Mouse (Mus musculus) liver, postnatal 0 days (tissue): ENCODE measurements around the gene Pdlim7. TPM values are rescaled to one million over a fixed set of nuclear protein-coding genes. Genes with fewer than 3 reads are reported as not detected.

ENCODE experiments used
- ATAC-seq: fragments of 200-750 bp; cut with Nextera tagmentation; 2 replicates; pipeline ENCODE4 v1.8.0; 2017; ENCODE audit warnings: mild to moderate bottlenecking, moderate library complexity
- DNase-seq: peaks from one replicate; pipeline ENCODE4 v3.0.0-alpha.2; 2016
- H3K27ac ChIP-seq: fragments of 300-500 bp; sonication (generic); 2 replicates; pipeline ENCODE4 v1.5.1; 2014; ENCODE audit warnings: antibody characterized with exemption, moderate library complexity, mild to moderate bottlenecking, low read depth
- H3K27me3 ChIP-seq: fragments of 300-500 bp; sonication (generic); 2 replicates; pipeline ENCODE4 v1.6.1; 2014; ENCODE audit warnings: low read length, control low read depth, mixed read lengths; ENCODE audit not compliant: insufficient read depth
- H3K36me3 ChIP-seq: fragments of 300-500 bp; sonication (generic); replicated peaks from 2 replicates; pipeline ENCODE4 v1.6.1; 2014; ENCODE audit warnings: mild to moderate bottlenecking, control low read depth, low read length, moderate library complexity, mixed read lengths; ENCODE audit not compliant: insufficient read depth
- H3K4me1 ChIP-seq: fragments of 300-500 bp; sonication (generic); 2 replicates; pipeline ENCODE4 v1.6.1; 2014; ENCODE audit warnings: antibody characterized with exemption, mild to moderate bottlenecking, control low read depth; ENCODE audit not compliant: insufficient read depth
- H3K4me2 ChIP-seq: fragments of 300-500 bp; sonication (generic); 2 replicates; pipeline ENCODE4 v1.6.1; 2014; ENCODE audit warnings: low read depth, mild to moderate bottlenecking, low read length, moderate library complexity, mixed read lengths
- H3K4me3 ChIP-seq: fragments of 300-500 bp; sonication (generic); 2 replicates; pipeline ENCODE4 v1.5.1; 2014; ENCODE audit warnings: low read depth, low read length
- H3K9ac ChIP-seq: fragments of 300-500 bp; sonication (generic); replicated peaks from 2 replicates; pipeline ENCODE4 v1.6.1; 2014; ENCODE audit warnings: mild to moderate bottlenecking, moderate library complexity
- H3K9me3 ChIP-seq: fragments of 300-500 bp; sonication (generic); 2 replicates; pipeline ENCODE4 v1.6.1; 2016; ENCODE audit warnings: mild to moderate bottlenecking, control low read depth, low read length, mixed read lengths
- CTCF ChIP-seq: sonication (generic); IDR thresholded peaks from 2 replicates; pipeline ENCODE4 v1.5.1; 2016; ENCODE audit warnings: antibody characterized with exemption, low read depth
- EP300 ChIP-seq: IDR thresholded peaks from 2 replicates; pipeline ENCODE4 v1.6.1; 2016; ENCODE audit warnings: antibody characterized with exemption, low read depth, mild to moderate bottlenecking
- WGBS: fragments of 180-500 bp; shearing (Covaris S2); extraction: QIAGEN DNeasy Blood & Tissue Kit; methylation state at CpG from one replicate; pipeline ENCODE4 v1.1.7; 2014; ENCODE audit not compliant: insufficient replicate concordance; 5-methylcytosine and 5-hydroxymethylcytosine counted together
- polyA plus RNA-seq: library from polyadenylated mRNA; unstranded; fragments of >200 nt; fragmentation: Nextera tagmentation; extraction: Ambion mirVana; gene quantifications from 2 replicates; pipeline ENCODE4 v1.2.1, GENCODE M21; 2015

Pdlim7 gene
- polyA plus RNA-seq, 1 experiment from 2014 or later, result 17.0 TPM

- Histone ChIP-seq H3K27ac (no peak overlapping the region), H3K36me3 (peaks cover 63% of the 10 kb centered on the region), H3K4me1 (no peaks in the 10 kb centered on the region), H3K27me3 (no peaks in the 10 kb centered on the region), H3K4me2 (no peak overlapping the region), H3K4me3 (no peak overlapping the region), H3K9ac (no peak overlapping the region), H3K9me3 (no peaks in the 10 kb centered on the region)
- no peak for ATAC-seq
- TF ChIP-seq CTCF, result no peak
- TF ChIP-seq EP300, result no peak
- DNase-seq, result no peak
- WGBS, result 80% methylated on average over 8 of the region's 8 CpGs
Measured at GRCm38 (mm10) chr13:55543447-55543846, 30.0 kb upstream of the Pdlim7 start.

- Histone ChIP-seq H3K9ac (no peak overlapping the region), H3K27me3 (no peaks in the 10 kb centered on the region), H3K4me1 (no peaks in the 10 kb centered on the region), H3K9me3 (no peaks in the 10 kb centered on the region), H3K27ac (no peak overlapping the region), H3K36me3 (peaks cover 67% of the 10 kb centered on the region), H3K4me2 (no peak overlapping the region), H3K4me3 (no peak overlapping the region)
- DNase-seq (no peak), ATAC-seq (no peak)
- WGBS, result 95% methylated on average over 4 of the region's 4 CpGs
- TF ChIP-seq CTCF (no peak), EP300 (no peak)
Measured at GRCm38 (mm10) chr13:55542891-55543290, 29.4 kb upstream of the Pdlim7 start.

GRCm38 (mm10) chr13:55540933-55541332, 27.5 kb upstream of the Pdlim7 start:
- Histone ChIP-seq H3K27me3 (no peaks in the 10 kb centered on the region), H3K4me1 (peaks cover 5% of the 10 kb centered on the region; the same call in 1 of the 2 replicates), H3K36me3 (peaks cover 57% of the 10 kb centered on the region), H3K27ac (no peak overlapping the region), H3K4me3 (no peak overlapping the region), H3K9ac (no peak overlapping the region), H3K9me3 (no peaks in the 10 kb centered on the region), H3K4me2 (no peak overlapping the region)
- 81% methylated on average over 2 of the region's 2 CpGs for WGBS
- no peak for DNase-seq
- no peak for ATAC-seq
- TF ChIP-seq EP300, result no peak
- peak; percentile 26; the same call in 1 of the 2 replicates for TF ChIP-seq CTCF

- Histone ChIP-seq H3K27ac (peak within 1 kb of the TSS; percentile 44; the same call in 1 of the 2 replicates), H3K4me1 (peaks cover 15% of the 10 kb centered on the region), H3K4me2 (peak within 1 kb of the TSS; percentile 90), H3K4me3 (peak within 1 kb of the TSS; percentile 97), H3K27me3 (no peaks in the 10 kb centered on the region), H3K9ac (peak within 1 kb of the TSS; percentile 82), H3K9me3 (no peaks in the 10 kb centered on the region), H3K36me3 (peaks cover 50% of the 10 kb centered on the region)
- ATAC-seq (peak; percentile 99), DNase-seq (peak; percentile 98)
- TF ChIP-seq CTCF (peak; percentile 98), EP300 (peak; percentile 73)
- under 1% methylated on average over 70 of the region's 70 CpGs for WGBS
Measured at GRCm38 (mm10) chr13:55536194-55537175, 23.0 kb upstream of the Pdlim7 start, which contains the start of gene Ddx41. Ddx41 (minus strand) TSS chr13:55536658.

GRCm38 (mm10) chr13:55535796-55536193, 22.3 kb upstream of the Pdlim7 start:
- H3K27me3 ChIP-seq, result no peaks in the 10 kb centered on the region
- DNase-seq (no peak), ATAC-seq (no peak)
- H3K27ac ChIP-seq, result peak overlapping the region; percentile 44; the same call in 1 of the 2 replicates
- H3K9me3 ChIP-seq, result no peaks in the 10 kb centered on the region
- H3K36me3 ChIP-seq, result peaks cover 47% of the 10 kb centered on the region
- WGBS, result 18% methylated on average over 17 of the region's 17 CpGs
- peak overlapping the region; percentile 90 for H3K4me2 ChIP-seq
- TF ChIP-seq EP300, result no peak
- TF ChIP-seq CTCF, result no peak
- peak overlapping the region; percentile 97 for H3K4me3 ChIP-seq
- peak overlapping the region; percentile 82 for H3K9ac ChIP-seq
- peaks cover 15% of the 10 kb centered on the region for H3K4me1 ChIP-seq

GRCm38 (mm10) chr13:55535191-55535590, 21.7 kb upstream of the Pdlim7 start:
- no peaks in the 10 kb centered on the region for H3K9me3 ChIP-seq
- no peaks in the 10 kb centered on the region for H3K27me3 ChIP-seq
- H3K36me3 ChIP-seq, result peaks cover 47% of the 10 kb centered on the region
- no peak for DNase-seq
- 89% methylated on average over 15 of the region's 15 CpGs for whole genome bisulfite sequencing
- no peak for ATAC-seq
- H3K4me2 ChIP-seq, result peak overlapping the region; percentile 90
- no peak for TF ChIP-seq CTCF
- TF ChIP-seq EP300, result no peak
- no peak overlapping the region; the same call in 1 of the 2 replicates for H3K9ac ChIP-seq
- no peak overlapping the region for H3K27ac ChIP-seq
- H3K4me3 ChIP-seq, result no peak overlapping the region
- peaks cover 20% of the 10 kb centered on the region for H3K4me1 ChIP-seq
